Mouse (Mus musculus) adrenal gland, postnatal 4 days (tissue): ENCODE measurements at regions not wholly inside any gene's neighbourhood (a gene's known extent, or its start where the extent isn't known, plus 50 kb on each side); places are given as distances from the start of the nearest gene placed in this dataset.
A peak's percentile ranks its signal among the peaks of the same experiment; 100 is the strongest.

Source experiments
- DNase-seq, 2 experiments: peaks; one replicate each; pipeline ENCODE4 v3.0.0; 2021 to 2022; ENCODE audit warnings: low spot score in 2 of 2, mixed read lengths in 2 of 2

- DNase-seq: no peak
Observed at GRCm38 (mm10) chr5:44416844-44417589, 190.6 kb upstream of the Tapt1 start.

GRCm38 (mm10) chr5:44414441-44414840 lies 188.0 kb upstream of the Tapt1 start:
- DNase-seq: no peak

GRCm38 (mm10) chr5:44403300-44403699 lies 176.9 kb upstream of the Tapt1 start:
- no peak for DNase-seq

- DNase-seq: no peak
Observed at GRCm38 (mm10) chr5:44400573-44401332, 174.3 kb upstream of the Tapt1 start.

GRCm38 (mm10) chr5:44387237-44387810 lies 160.9 kb upstream of the Tapt1 start:
- DNase-seq: no peak

GRCm38 (mm10) chr5:44386176-44386575 lies 159.8 kb upstream of the Tapt1 start:
- DNase-seq: no peak

GRCm38 (mm10) chr5:44383049-44383448 lies 156.6 kb upstream of the Tapt1 start:
- no peak for DNase-seq

GRCm38 (mm10) chr5:44370006-44370405 lies 143.6 kb upstream of the Tapt1 start:
- no peak for DNase-seq

- DNase-seq: no peak
Observed at GRCm38 (mm10) chr5:44352324-44352723, 125.9 kb upstream of the Tapt1 start.

- DNase-seq: no peak
Observed at GRCm38 (mm10) chr5:44341457-44342014, 115.1 kb upstream of the Tapt1 start.

GRCm38 (mm10) chr5:44338662-44339061 lies 112.2 kb upstream of the Tapt1 start:
- no peak for DNase-seq

- no peak for DNase-seq
Observed at GRCm38 (mm10) chr5:44335756-44336155, 109.3 kb upstream of the Tapt1 start.

GRCm38 (mm10) chr5:44319626-44320025 lies 93.2 kb upstream of the Tapt1 start:
- DNase-seq: no peak

GRCm38 (mm10) chr5:44306769-44307557 lies 80.5 kb upstream of the Tapt1 start:
- DNase-seq: no peak

GRCm38 (mm10) chr5:44303886-44304855 lies 77.7 kb upstream of the Tapt1 start:
- DNase-seq: peak; percentile 6 to 9

GRCm38 (mm10) chr5:44284384-44284783 lies 58.0 kb upstream of the Tapt1 start:
- peak; percentile 35 to 50 for DNase-seq
